Mouse (Mus musculus): ENCODE measurements around the gene D10Wsu102e. TPM values are rescaled to one million over a fixed set of nuclear protein-coding genes. Genes with fewer than 3 reads are reported as not detected.
A peak's percentile ranks its signal among the peaks of the same experiment; 100 is the strongest.
"Not testable (repeated sequence)": the region's sequence is repeated elsewhere in the genome, so short reads cannot be mapped to it uniquely, and the experiment has no call there.

The D10Wsu102e gene
- polyA plus RNA-seq, 1 experiment = 1.5 TPM

GRCm38 (mm10) chr10:83383863-83384262, 23.8 kb downstream of the D10Wsu102e start:
- DNase-seq (ENCODE audit: extremely low spot score in 1 of 2, low spot score in 1 of 2) = no peak

- DNase-seq (ENCODE audit: extremely low spot score in 1 of 2, low spot score in 1 of 2) = no peak
Measured at GRCm38 (mm10) chr10:83384456-83385215, 24.6 kb downstream of the D10Wsu102e start.

DNA sequence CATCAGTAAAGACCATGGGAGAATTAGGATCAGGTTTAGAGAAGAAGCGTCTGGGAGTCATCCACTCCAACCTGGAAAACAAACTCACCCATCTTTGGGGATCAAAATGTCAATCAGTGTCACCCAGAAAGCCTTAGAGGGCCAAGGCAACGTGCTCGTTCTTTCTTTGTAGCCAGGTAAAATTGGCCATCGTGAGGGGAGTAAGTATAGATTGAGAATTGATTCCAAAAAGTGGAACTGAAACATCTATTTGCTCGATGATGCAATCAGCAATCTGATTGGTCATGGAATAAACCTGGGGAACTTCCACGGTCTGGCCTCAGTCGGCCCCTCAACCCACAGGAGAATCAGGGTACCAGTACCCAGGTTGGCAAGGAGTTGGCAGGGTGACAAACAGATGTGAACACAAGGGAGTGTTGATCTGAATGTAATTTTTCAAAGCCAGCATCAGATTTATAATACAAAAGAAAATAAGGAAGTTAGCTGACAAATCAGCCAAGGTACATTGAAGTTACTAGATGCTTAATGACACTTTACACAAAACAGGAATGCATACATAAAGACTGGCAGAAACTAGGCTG, 25.4 kb downstream of the D10Wsu102e start:
- DNase-seq (ENCODE audit: extremely low spot score in 1 of 2, low spot score in 1 of 2) = no peak

GRCm38 (mm10) chr10:83397336-83397735, 37.3 kb downstream of the D10Wsu102e start:
- no peak for DNase-seq (ENCODE audit: extremely low spot score in 1 of 2, low spot score in 1 of 2)

- DNase-seq (ENCODE audit: extremely low spot score in 1 of 2, low spot score in 1 of 2) = not testable (repeated sequence)
Measured at GRCm38 (mm10) chr10:83400896-83401295, 40.9 kb downstream of the D10Wsu102e start.

DNA sequence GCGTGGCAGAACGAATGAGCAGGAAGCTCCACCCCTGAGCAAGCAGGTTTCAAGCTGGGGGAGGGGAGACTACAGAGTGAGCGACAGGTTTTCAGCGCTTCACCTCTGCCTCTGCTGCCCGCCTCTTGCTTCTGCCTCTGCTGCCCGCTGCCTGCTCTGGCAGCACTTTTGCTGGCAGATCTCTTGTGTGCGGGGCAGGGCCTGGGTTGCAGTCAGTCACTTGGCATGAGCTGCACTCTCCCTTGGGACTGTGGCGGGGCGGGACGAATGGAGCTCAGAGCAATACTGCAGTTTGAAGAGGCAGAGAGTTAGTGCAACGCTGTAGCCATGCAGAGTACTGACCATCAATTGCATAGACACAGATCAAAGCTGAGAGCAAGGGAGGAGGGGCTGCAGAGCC, 45.0 kb downstream of the D10Wsu102e start:
- no peak for DNase-seq (ENCODE audit: extremely low spot score in 1 of 2, low spot score in 1 of 2)

- DNase-seq (ENCODE audit: extremely low spot score in 1 of 2, low spot score in 1 of 2) = no peak
Measured at GRCm38 (mm10) chr10:83405711-83406110, 45.7 kb downstream of the D10Wsu102e start.

DNA sequence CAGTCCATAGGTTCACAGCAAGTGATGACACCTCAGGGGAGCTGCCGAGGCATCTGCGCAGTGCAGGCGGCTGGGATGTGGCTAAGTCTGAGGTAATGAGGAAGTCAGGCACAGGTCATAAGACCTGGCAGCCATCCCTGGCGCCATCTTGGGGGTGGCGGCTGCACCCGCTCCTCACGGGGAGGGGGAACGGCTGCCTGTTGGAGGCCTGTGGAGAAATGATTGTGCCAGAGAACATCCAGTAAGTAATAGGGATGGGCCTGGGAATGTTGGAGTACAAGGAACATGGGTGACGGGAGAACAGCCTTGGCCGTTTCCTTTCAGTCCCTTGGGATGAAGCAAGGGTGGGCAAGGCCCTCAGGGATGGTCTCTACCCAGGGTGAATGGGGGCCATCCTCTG, 47.1 kb downstream of the D10Wsu102e start:
- no peak for DNase-seq (ENCODE audit: extremely low spot score in 1 of 2, low spot score in 1 of 2)

DNA sequence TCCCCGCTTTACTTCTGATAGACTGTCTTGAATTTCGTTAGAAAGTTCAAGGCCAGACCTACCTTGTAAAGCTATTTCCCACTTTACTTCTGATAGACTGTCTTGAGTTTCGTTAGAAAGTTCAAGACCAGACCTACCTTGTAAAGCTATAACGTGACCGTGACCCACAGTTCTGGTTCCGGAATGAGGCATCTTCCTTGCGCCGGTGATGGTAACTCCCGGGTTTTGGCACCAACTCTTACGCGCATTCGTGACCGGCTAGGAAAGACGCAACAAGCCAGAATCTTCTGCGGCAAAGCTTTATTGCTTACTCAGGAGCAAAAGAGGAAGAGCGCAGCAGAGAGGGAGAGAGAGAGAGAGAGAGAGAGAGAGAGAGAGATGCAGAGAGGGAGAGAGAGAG, 58.4 kb downstream of the D10Wsu102e start:
- not testable (repeated sequence) for DNase-seq (ENCODE audit: extremely low spot score in 1 of 2, low spot score in 1 of 2)

DNA sequence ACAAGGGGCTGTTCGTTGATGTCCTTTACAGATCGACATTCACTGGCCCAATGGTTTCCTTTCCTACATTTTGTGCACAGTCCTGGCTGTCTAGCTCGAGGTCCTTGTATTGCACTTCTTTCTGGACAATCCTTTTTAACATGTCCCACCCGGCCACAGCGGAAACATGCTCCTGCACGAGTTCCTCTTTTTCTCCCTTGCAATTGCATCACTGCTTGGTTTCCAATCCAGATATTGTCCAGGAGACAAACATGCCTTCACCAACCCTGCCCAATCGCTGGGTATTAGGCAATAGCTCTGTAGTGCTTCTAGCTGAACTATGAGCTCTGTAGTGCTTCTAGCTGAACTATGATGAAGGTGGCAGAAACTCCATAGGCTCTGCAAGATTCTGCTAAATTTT, 88.6 kb downstream of the D10Wsu102e start:
- DNase-seq (ENCODE audit: extremely low spot score in 1 of 2, low spot score in 1 of 2) = no peak

- DNase-seq (ENCODE audit: extremely low spot score in 1 of 2, low spot score in 1 of 2) = no peak
Measured at GRCm38 (mm10) chr10:83457531-83457930, 97.5 kb downstream of the D10Wsu102e start.

- no peak for DNase-seq (ENCODE audit: extremely low spot score in 1 of 2, low spot score in 1 of 2)
Measured at GRCm38 (mm10) chr10:83475226-83475625, 115.2 kb downstream of the D10Wsu102e start.

- DNase-seq (ENCODE audit: extremely low spot score in 1 of 2, low spot score in 1 of 2) = peak; percentile 11 to 26
Measured at GRCm38 (mm10) chr10:83477286-83477685, 117.3 kb downstream of the D10Wsu102e start.

DNA sequence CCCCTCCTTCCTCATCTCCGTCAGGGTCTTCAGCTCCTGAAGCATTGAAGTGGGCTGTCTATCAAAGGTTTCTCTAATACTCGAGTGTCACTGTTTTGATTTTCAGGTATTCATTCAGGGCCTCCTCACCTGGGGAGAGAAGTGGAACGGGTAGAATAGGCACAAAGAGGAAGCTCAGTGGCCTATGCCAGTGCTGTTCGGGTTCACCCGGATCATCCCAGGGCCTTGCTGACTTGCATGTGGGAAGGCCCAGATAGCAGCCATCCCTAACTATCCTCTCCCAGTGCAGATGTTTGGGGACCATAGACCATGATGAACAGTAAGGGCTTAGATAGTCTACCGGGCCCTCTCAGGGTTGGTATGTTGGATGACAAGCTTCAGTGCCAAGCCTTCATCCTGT, 130.5 kb downstream of the D10Wsu102e start:
- DNase-seq (ENCODE audit: extremely low spot score in 1 of 2, low spot score in 1 of 2) = no peak

GRCm38 (mm10) chr10:83497321-83497720, 137.3 kb downstream of the D10Wsu102e start:
- DNase-seq (ENCODE audit: extremely low spot score in 1 of 2, low spot score in 1 of 2) = no peak

GRCm38 (mm10) chr10:83508962-83509660, 149.1 kb downstream of the D10Wsu102e start:
- peak in 1 of 2 experiments; percentile 44 for DNase-seq (ENCODE audit: extremely low spot score in 1 of 2, low spot score in 1 of 2)

DNA sequence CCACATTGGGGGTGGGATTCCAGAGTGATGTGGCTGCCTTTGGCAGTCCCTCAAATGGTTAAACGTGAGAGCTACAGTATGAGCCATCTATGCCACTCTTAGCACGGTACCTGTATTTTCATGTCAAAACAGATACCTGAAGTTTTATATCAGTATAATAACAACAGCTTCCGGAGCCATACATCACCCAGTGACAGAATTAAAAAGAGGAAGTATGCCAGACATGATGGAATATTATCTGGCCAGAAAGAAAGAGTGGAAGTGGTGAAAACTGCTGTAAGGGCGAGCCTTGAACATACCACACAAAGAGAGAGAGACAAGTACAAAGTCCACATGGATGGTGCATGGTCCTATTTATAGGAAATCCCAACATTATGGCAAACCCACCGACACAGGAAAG, 151.3 kb downstream of the D10Wsu102e start:
- no peak for DNase-seq (ENCODE audit: extremely low spot score in 1 of 2, low spot score in 1 of 2)

DNA sequence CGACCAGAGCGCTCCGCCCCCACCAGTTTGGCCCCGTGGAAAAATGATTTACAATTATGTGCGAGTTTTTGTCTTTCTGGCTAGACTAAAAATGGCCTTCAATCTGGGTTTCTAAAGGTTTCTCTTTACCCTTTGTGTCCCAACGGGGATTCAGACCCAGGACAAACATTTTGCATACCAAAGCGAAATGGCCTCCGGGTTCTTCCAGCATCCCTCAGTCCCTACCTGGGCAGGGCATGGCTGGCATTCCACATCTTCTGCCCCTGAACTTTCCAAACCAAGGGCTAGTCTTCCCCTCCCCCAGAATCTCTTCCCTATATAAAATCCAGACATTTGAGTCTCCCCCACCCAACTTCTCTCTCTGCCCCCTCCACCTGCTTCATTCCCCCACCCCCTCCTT, 153.7 kb downstream of the D10Wsu102e start:
- DNase-seq (ENCODE audit: extremely low spot score in 1 of 2, low spot score in 1 of 2) = no peak

- DNase-seq (ENCODE audit: extremely low spot score in 1 of 2, low spot score in 1 of 2) = no peak
Measured at GRCm38 (mm10) chr10:83520990-83521389, 161.0 kb downstream of the D10Wsu102e start.

- not testable (repeated sequence) for DNase-seq (ENCODE audit: extremely low spot score in 1 of 2, low spot score in 1 of 2)
Measured at GRCm38 (mm10) chr10:83524238-83524637, 164.2 kb downstream of the D10Wsu102e start.

DNA sequence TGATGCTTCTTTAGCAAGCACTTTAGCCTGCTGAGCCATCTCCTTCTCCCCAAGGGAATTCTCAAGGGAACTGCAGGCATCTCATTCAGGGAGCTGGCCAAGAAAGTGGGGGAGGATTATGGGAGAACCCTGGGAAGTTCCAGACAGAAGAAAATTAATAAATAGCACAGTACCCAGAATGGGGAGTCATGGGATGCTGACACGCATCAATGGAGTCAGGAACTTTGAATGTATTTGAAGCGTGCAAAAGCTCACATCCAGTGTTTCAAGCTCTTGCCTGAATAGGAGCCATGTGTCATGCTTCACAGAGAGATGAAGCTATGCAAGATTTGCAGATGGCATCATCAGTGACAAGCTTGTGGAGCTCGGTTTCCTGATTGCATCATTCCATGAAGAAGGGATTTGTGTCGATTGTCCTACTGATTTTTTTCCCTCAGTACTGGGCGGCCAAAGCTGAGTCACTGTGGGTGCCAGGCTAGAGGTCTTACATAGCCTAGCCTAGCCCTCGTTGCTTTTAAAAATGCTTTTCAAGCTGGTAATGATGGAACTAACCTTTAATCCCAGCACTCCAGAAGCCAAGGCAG, 170.5 kb downstream of the D10Wsu102e start:
- DNase-seq (ENCODE audit: extremely low spot score in 1 of 2, low spot score in 1 of 2) = no peak

Data from frontal cortex, adult 2 months (tissue).